Mouse (Mus musculus) small intestine, adult 2 months (tissue): ENCODE data around the gene Dlx4. TPM values are rescaled to one million over a fixed set of nuclear protein-coding genes. Genes with fewer than 3 reads are reported as not detected.

Experiments
- H3K27ac ChIP-seq: fragments of 200-500 bp; 2 replicates; pipeline ENCODE4 v1.5.1; 2012; ENCODE audit warnings: low read depth, low read length, control low read depth, inconsistent platforms; ENCODE audit not compliant: insufficient read depth
- H3K27me3 ChIP-seq: fragments of 200-500 bp; 2 replicates; pipeline ENCODE4 v1.6.1; 2012; ENCODE audit warnings: mild to moderate bottlenecking, moderate library complexity, low read length, inconsistent platforms; ENCODE audit not compliant: control insufficient read depth, insufficient read depth
- H3K36me3 ChIP-seq: fragments of 200-500 bp; 2 replicates; pipeline ENCODE4 v1.6.1; 2012; ENCODE audit warnings: mild to moderate bottlenecking, low read length, control low read depth, inconsistent platforms; ENCODE audit not compliant: control insufficient read depth, insufficient read depth
- H3K4me1 ChIP-seq: fragments of 200-500 bp; 2 replicates; pipeline ENCODE4 v1.6.1; 2012; ENCODE audit warnings: low read length, inconsistent platforms, mixed read lengths; ENCODE audit not compliant: control insufficient read depth, insufficient read depth, insufficient read length
- H3K4me3 ChIP-seq: fragments of 200-500 bp; 2 replicates; pipeline ENCODE4 v1.5.1; 2012; ENCODE audit warnings: low read depth, mild to moderate bottlenecking, control low read depth, inconsistent platforms, low read length, moderate library complexity
- CTCF ChIP-seq: fragments of 200-500 bp; IDR thresholded peaks from 2 replicates; pipeline ENCODE4 v1.5.1; 2012; ENCODE audit warnings: low read depth, mild to moderate bottlenecking, control low read depth, inconsistent platforms, low read length, moderate library complexity, mixed read lengths; ENCODE audit not compliant: insufficient replicate concordance, insufficient read length; ENCODE audit errors: extremely low read depth
- POLR2A ChIP-seq: fragments of 200-500 bp; IDR thresholded peaks from 2 replicates; pipeline ENCODE4 v1.6.1; 2012; ENCODE audit warnings: low read depth, mild to moderate bottlenecking, control low read depth, inconsistent platforms, low read length, moderate library complexity
- WGBS: fragments of 180-500 bp; shearing (Covaris S2); methylation state at CpG from one replicate; pipeline ENCODE4 v1.1.7; 2018; 5-methylcytosine and 5-hydroxymethylcytosine counted together
- polyA plus RNA-seq: library from polyadenylated mRNA; depleted of rRNA; stranded (reverse); fragments of >200 nt; gene quantifications from 2 replicates; pipeline ENCODE4 v1.2.3, GENCODE M21; 2012; rRNA removed

The Dlx4 gene
- polyA plus RNA-seq, result not detected in 2 replicates

- no peak for TF ChIP-seq CTCF
- no peak for TF ChIP-seq POLR2A
- Histone ChIP-seq H3K36me3 (no peaks in the 10 kb centered on the region), H3K4me3 (peak within 1 kb of the TSS; percentile 56), H3K27ac (no peak within 1 kb of the TSS), H3K4me1 (peaks cover 11% of the 10 kb centered on the region), H3K27me3 (peaks cover 81% of the 10 kb centered on the region)
- WGBS, result 1% methylated on average over 48 of the region's 48 CpGs
Measured at GRCm38 (mm10) chr11:95145851-95146403, at the start of gene Dlx4. Dlx4 (minus strand) TSS chr11:95146263.

GRCm38 (mm10) chr11:95189863-95190262 lies 43.8 kb upstream of the Dlx4 start:
- no peak overlapping the region for H3K4me3 ChIP-seq
- 14% methylated on average over 11 of the region's 11 CpGs for whole genome bisulfite sequencing
- H3K4me1 ChIP-seq, result no peaks in the 10 kb centered on the region
- TF ChIP-seq CTCF (no peak), POLR2A (no peak)
- H3K27ac ChIP-seq, result no peak overlapping the region
- H3K27me3 ChIP-seq, result no peaks in the 10 kb centered on the region
- H3K36me3 ChIP-seq, result no peaks in the 10 kb centered on the region

GRCm38 (mm10) chr11:95186826-95187225 lies 40.8 kb upstream of the Dlx4 start:
- Histone ChIP-seq H3K27me3 (no peaks in the 10 kb centered on the region), H3K27ac (no peak overlapping the region), H3K4me3 (no peak overlapping the region), H3K36me3 (no peaks in the 10 kb centered on the region), H3K4me1 (no peaks in the 10 kb centered on the region)
- TF ChIP-seq POLR2A (no peak), CTCF (no peak)
- 93% methylated on average over 7 of the region's 7 CpGs for WGBS

- no peak overlapping the region for H3K27ac ChIP-seq
- H3K4me3 ChIP-seq, result no peak overlapping the region
- no peaks in the 10 kb centered on the region for H3K4me1 ChIP-seq
- no peaks in the 10 kb centered on the region for H3K27me3 ChIP-seq
- 52% methylated on average over 11 of the region's 11 CpGs for WGBS
- H3K36me3 ChIP-seq, result no peaks in the 10 kb centered on the region
- TF ChIP-seq POLR2A, result no peak
Measured at GRCm38 (mm10) chr11:95185700-95186099, 39.6 kb upstream of the Dlx4 start.

- H3K4me1 ChIP-seq, result no peaks in the 10 kb centered on the region
- 40% methylated on average over 5 of the region's 5 CpGs for WGBS
- H3K27ac ChIP-seq, result no peak overlapping the region
Measured at GRCm38 (mm10) chr11:95184561-95184960, 38.5 kb upstream of the Dlx4 start.

GRCm38 (mm10) chr11:95179311-95179710 lies 33.2 kb upstream of the Dlx4 start:
- Histone ChIP-seq H3K4me1 (no peaks in the 10 kb centered on the region), H3K36me3 (no peaks in the 10 kb centered on the region), H3K4me3 (no peak overlapping the region), H3K27me3 (peaks cover 3% of the 10 kb centered on the region; the same call in 1 of the 2 replicates), H3K27ac (no peak overlapping the region)
- TF ChIP-seq POLR2A, result no peak
- WGBS, result 38% methylated on average over 12 of the region's 12 CpGs

More at GRCm38 (mm10) chr11:95184561-95184960, 38.5 kb upstream of the Dlx4 start:
- TF ChIP-seq POLR2A (no peak), CTCF (no peak)
- Histone ChIP-seq H3K27me3 (no peaks in the 10 kb centered on the region), H3K4me3 (no peak overlapping the region), H3K36me3 (no peaks in the 10 kb centered on the region)

- Histone ChIP-seq H3K4me3 (no peak overlapping the region), H3K4me1 (no peaks in the 10 kb centered on the region), H3K36me3 (no peaks in the 10 kb centered on the region), H3K27ac (no peak overlapping the region), H3K27me3 (no peaks in the 10 kb centered on the region; the same call in 1 of the 2 replicates)
- 75% methylated on average over 5 of the region's 5 CpGs for WGBS
- no peak for TF ChIP-seq CTCF
- TF ChIP-seq POLR2A, result no peak
Measured at GRCm38 (mm10) chr11:95165857-95166256, 19.8 kb upstream of the Dlx4 start.

- Histone ChIP-seq H3K36me3 (no peaks in the 10 kb centered on the region), H3K4me1 (no peaks in the 10 kb centered on the region), H3K27ac (no peak overlapping the region), H3K27me3 (no peaks in the 10 kb centered on the region), H3K4me3 (no peak overlapping the region)
- WGBS, result 81% methylated on average over 4 of the region's 4 CpGs
- TF ChIP-seq CTCF (no peak), POLR2A (no peak)
Measured at GRCm38 (mm10) chr11:95161708-95162107, 15.6 kb upstream of the Dlx4 start.
